Mouse (Mus musculus): ENCODE results near the gene Osbpl9. TPM values are rescaled to one million over a fixed set of nuclear protein-coding genes. Genes with fewer than 3 reads are reported as not detected.

Gene Osbpl9
- total RNA-seq, 2 experiments from 2014 or later = 97.8 to 104 TPM

DNA sequence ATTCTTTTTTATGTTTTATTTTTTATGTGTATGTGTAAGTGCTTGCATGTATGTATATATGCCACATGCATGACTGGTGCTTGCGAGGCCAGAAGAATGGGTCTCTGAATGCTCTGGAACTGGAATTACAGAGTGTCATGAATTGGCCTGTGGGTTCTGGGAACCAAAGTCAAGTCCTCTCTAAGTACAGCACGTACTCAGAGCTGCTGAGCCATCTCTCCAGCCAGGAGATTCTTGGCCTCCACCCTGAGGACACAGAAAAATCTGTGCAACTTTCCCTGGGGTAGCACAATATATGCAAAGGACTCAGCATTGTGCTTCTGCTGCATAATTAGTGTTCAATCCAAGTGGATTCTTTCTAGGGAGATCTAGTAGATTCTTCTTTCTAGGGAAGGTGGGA lies 8.2 kb upstream of the Osbpl9 start:
- DNase-seq = peak; percentile 48 to 52
- intact Hi-C loops (cut with DNase I) = no loop called here

DNA sequence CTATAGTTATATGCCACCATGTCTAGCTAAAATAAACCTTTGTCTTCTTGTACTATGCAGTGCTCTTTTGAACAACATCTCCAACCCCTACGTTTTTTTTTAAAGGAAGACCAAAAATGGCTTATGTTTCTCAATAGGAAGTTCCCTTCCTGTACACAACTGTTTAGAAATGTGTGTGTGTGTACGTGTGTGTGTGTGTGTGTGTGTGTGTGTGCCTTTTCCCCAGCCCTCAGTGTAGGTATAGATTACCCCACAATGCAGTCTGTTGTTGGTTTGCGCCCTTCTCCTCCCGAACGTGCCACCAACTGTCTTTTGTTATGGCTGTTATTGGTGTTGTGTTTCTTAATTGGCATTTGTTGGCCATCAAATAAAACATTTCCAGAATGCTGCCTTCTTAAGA lies 5.5 kb upstream of the Osbpl9 start:
- intact Hi-C loops (cut with DNase I) = no loop called here
- DNase-seq = no peak

DNA sequence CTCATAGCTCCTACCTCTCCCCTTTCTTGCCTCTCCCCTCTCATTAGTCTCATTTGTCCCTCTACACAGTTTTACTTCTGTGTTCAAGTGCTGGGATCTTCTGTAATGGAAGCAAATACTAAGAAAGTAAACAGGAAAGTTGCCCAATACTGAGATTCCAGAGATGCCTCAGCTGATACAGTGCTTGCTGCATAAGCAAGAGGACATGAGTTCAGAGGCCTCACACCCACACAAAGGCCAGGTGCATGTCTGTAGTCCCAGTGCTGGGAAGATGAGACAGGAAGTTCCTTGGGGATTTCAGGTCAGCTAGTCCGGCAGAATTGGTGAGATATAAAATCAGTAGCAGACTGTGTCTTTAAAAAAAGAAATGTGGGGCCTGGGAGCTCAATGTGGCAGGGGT lies 2.3 kb upstream of the Osbpl9 start:
- no peak for DNase-seq
- intact Hi-C loops (cut with DNase I) = loop anchor here (5.0 kb wide), 2 partner anchors 78 to 87 kb away; partner anchors contain the start of gene Eps15

DNA sequence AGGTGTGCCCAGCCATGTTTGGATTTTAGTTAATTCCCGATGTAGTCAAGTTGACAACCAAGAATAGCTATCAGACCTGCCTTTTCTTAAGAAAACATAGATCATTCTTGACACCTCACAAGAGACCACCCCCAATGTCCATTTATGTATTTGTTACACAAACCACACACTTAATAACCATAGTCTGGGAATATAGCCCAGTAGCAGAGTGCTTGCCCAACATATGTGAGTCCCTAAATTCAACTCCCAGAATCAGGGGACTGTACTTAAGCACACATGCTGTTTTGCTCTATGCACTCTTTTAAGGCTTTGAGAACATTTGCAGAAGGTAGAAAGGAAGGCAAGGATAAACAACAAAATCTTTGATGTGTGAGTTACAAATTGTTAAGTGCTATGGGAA lies 1.9 kb upstream of the Osbpl9 start:
- DNase-seq = no peak
- intact Hi-C loops (cut with DNase I) = loop anchor here (5.0 kb wide), 2 partner anchors 78 to 87 kb away; partner anchors contain the start of gene Eps15

DNA sequence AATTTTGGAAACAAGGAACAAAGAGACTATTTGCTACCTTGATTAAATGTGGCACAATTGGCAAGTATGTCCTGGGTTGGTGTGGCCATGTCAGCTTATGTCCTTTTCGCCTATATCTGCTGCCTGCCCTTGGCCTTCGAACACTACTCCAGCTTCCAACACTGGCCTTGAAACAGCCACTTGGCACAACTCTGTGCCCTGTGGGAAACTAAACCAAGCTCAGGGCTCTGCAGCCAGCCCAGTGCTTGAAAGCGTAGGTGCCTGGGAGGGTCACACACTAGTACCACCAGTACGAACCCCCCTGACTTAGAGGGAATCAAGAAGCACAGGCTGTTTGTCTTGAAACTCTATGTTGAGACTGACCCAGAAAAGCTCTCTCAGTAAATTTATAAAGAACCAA lies 3.0 kb downstream of the Osbpl9 start:
- no peak for DNase-seq
- intact Hi-C loops (cut with DNase I) = no loop called here

DNA sequence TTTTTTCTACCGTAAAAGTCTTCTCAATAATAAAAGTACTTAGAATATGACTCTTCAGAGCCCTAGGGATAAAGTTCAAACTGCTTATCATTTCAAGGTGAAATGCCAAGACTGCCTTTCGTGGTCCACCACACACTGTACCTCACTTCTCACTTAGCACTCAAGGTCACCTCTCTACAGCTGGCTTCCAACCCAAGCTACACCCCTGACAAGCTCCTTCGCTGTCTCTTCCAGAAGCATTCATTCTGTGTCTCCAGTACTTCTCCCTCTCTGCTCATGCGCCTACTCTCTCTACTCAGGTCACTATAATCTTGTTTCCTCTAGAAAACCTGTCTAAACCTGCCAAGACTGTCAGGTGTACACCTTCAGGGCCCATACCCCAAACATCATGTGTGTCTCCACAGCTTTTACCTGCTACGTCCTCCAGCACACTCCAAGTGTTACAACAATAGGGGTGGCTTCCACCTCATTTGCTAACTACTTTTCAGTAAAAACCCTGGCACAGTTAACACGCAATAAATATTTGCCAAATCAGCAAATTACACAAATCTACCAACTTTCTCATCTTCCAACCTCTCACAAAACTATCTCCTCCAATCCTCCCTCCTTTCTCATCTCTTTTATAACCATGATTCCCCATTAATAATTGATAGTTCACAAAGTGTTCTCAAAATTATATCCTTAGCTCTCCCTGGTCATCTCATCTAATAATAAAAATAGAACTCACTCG lies 6.0 kb downstream of the Osbpl9 start:
- DNase-seq = no peak
- intact Hi-C loops (cut with DNase I) = no loop called here

DNA sequence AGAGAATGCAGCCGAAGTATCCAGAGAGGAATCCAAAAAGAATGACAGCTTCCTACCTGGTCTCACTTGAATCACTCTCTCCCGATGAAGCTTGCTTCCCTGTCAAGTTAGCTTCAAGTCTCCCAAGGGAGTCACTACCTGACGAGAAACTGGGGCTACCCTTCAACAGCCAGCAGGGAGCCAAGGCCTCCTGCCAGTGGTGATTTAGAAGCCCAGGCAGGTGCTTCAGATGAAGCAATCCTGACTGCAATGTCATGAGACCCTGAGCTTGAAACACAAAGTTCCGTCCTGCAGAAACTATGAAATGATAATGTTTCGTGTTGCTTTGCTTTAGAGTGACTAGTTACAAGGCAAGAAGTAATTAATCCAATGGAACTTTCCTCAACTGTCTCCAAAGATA lies 8.2 kb downstream of the Osbpl9 start:
- intact Hi-C loops (cut with DNase I) = no loop called here
- no peak for DNase-seq

DNA sequence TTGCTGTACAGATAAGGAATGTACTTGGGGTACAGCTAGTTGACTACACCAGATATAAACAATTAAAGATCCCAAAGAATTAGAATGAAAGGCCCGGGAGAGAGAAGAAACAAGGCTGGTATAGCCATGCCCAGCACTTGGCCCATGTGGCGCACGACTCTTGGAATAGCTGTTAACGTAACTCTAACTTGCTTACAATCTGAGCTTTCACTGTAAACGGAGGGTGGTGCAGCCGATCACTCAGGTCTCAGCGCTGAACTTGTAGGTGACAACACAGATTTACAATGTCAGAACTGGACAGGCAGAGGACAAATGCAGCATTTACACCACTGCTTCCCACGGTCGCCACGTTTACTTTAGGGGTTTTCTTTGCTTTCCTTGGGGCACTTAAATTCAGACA lies 10.5 kb downstream of the Osbpl9 start:
- no peak for DNase-seq
- intact Hi-C loops (cut with DNase I) = no loop called here

DNA sequence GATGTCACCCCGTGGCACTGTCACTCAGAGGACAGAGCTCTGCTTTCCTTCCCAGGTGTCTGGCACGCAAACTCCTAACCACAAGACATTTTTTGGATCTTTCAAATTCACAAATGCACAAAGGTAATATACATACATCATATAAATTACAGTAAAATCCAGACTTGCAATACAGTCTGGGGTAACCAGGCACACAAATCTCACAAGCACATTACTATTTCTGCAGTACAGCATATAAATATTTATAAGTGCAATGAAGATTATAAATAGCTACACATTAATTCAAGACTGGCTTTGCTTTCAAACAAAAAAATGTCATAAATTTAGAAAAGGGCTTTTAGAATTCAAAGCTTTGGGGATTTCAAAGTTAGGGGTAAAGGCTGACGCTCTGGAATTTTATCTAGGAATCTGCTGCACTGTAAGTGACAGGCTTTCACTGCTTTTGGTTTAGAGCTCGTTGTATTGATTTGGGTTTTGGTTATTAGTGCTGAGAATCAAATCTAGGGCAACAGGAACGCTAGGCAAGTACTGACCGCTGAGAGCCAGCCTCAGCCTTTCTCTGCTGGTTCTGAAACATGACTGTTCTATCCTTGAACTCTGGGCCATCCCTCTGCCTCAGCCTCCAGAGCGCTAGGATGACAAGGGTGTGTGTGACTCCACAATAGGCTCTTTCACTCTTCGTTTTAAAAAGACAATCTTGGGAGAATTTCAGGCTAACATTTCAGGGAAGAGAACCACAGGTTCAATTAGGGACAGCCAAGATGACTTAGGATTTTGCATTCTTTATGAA lies 16.3 kb downstream of the Osbpl9 start:
- intact Hi-C loops (cut with DNase I) = no loop called here

DNA sequence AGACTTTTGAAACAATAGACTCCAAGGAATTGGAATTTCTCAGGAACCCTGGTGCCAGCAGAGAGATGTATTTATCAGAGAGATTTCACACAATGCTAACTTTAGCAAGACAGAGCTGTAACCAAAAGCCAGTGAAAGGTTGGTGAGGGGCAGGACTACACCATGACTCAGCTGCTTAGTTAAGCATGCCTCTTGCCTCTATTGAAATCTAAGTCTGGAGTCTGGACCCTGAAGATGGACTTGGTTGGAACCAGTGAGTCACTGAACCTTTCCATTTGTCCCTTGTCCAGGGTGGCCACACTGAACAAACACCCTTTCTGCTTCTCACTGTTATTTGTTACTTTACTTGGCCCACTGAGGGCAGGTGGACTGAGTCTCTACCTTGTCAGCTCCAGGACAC lies 26.4 kb downstream of the Osbpl9 start:
- no peak for DNase-seq
- intact Hi-C loops (cut with DNase I) = no loop called here

More for the DNA sequence above, 16.3 kb downstream of the Osbpl9 start:
- DNase-seq = no peak

DNA sequence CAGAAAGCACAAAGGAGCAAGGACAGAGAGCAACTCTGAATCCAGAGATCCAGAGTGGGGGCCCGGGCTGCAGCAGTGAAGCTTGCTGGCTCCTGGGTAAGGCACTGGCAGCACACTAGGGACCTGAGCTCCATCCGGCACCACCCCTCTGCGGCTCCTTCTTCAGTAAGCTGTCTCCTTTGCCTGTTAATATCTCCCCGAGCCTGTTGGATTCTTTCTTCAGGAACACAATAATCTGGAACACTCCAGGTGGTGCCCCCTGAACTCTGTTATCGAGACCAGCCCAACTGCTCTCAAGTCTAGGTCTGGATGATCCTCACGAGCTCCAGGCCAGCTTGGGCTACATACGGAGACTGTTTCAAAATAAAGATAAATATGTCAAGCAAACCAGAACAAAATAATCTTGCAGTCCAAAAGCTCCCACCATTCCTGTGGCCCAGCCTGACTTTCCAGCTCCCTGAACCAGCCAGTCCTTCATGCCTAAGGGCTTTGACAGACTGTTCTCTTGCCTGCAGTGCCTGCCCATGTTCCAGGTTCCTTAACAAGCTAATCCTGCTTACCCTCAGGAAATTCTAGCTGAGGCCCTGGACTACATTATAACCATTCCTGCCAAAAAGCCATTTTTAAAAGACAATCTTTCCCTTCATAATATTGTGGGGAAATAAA lies 28.2 kb downstream of the Osbpl9 start:
- intact Hi-C loops (cut with DNase I) = no loop called here
- DNase-seq = peak; percentile 41 to 52

DNA sequence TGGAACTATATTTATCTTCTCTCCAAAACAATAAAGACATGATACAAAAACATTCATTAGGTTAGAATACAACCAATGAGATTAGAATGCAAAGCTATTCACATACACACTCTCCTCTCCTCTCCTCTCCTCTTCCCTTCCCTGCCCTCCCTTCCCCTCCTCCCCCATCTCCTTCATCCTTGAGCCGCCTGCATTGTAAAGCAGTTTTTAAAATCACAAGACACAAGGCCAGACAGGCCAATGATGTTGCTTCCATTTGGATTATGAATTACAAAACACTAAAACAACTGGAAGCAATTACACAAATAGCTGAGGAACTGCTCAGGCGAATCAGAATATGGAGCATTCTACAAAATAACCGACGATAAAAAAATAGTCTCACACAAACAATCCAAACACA lies 28.7 kb downstream of the Osbpl9 start:
- no peak for DNase-seq
- intact Hi-C loops (cut with DNase I) = no loop called here

DNA sequence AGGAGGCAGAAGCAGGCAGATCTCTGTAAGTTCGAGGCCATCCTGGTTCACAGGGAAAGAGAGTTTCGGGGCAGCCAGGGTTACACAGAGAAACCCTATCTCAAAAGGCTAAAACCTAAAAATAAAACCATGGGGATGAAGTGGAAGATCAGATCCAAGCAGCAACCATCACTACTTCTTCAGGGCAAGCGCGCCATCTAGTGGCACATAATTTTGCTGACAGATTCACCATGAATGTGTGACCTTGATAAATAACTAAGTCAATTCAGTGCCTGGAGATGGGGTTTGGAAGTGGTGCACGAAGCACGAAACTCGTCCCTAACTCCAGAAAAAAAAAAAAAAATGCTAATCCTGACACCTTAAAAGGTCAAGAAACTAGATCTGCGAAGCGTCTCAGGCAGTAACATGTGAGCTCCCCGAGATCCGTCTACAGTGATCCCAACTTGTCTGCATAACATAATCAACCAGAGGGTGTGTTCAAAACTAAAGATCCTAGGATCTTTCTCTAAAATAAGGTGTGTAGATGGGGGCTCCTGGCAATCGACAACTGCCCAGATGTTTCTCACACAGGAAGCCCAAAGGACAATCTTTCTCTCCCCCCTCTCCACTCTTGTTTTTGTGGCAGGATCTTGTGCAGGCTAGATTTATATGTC lies 36.4 kb downstream of the Osbpl9 start:
- intact Hi-C loops (cut with DNase I) = loop anchor here (2.0 to 5.0 kb wide), 2 partner anchors 98 to 295 kb away; no protein-coding TSS in a partner anchor
- peak; percentile 86 to 92 for DNase-seq

DNA sequence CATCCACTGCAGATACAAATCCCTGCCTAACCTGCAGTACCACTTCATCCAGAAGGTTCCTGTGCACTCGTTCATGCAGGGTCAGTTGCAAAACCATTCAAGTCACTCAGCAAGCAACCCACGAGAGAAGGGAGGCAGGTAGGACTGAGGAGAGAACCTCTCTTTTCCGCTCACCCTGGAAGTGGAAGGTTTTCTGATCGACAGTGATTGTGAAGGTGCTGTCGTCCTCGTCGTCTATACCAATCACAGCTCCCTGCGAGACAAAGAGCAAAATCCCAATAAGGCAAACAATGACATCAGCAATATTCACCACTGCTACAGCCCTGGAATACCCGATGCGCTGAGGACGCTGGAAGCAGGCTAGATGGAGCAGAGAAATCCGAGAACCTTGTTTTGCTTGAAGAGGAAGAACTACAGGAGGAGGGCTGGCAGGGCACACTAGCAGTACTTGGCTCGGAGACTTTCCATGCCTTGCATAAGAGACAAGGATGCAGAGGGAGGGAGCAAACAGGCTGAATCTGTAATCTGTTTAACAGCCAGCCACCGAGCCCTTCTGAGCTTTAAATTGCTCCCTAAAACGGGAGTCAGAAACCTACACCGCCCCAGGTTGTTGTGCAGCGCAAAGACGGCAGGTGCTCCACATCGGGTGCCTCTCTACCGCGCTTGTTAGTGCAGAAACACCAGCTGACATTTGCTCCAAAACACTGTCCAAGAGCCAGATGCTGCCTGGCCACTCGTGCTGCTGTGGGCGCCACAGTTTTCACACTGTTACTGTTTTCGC lies 45.4 kb downstream of the Osbpl9 start:
- intact Hi-C loops (cut with DNase I) = no loop called here
- peak; percentile 40 to 57 for DNase-seq

DNA sequence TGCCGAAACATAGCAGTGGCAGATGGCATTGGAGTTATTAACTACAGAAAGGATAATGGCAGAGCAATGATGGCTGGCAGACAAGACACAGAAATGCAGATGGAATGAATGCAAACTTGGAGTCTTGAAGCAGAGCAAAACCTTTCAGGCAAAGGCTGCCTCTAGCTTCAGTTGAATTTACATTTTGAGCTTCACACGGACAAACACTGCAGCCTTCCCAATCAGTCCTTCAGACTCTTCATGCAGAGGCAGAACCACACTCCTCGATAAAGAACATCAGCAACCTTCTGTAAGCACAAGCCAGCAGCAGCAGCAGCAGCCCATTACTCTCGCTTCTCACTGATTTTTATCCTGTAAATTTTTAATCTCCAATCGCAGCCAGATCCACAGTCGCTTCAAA lies 46.0 kb downstream of the Osbpl9 start:
- intact Hi-C loops (cut with DNase I) = no loop called here
- DNase-seq = no peak

DNA sequence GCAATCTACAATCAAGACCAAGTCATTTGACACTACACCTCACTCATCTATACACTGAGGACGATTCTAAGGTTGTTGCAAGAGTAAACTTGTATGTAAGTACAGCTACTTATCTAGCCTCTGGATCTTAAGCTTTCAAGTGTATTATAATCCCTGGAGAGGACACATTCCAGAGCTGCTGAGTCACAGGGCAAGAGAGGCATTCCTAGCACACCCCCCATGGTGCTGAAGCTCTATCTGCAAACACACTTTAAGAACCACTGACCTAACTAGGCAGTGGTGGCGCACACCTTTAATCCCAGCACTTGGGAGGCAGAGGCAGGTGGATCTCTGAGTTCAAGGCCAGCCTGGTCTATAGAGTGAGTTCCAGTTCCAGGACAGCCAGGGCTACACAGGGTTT lies 51.9 kb downstream of the Osbpl9 start:
- intact Hi-C loops (cut with DNase I) = no loop called here
- no peak for DNase-seq

DNA sequence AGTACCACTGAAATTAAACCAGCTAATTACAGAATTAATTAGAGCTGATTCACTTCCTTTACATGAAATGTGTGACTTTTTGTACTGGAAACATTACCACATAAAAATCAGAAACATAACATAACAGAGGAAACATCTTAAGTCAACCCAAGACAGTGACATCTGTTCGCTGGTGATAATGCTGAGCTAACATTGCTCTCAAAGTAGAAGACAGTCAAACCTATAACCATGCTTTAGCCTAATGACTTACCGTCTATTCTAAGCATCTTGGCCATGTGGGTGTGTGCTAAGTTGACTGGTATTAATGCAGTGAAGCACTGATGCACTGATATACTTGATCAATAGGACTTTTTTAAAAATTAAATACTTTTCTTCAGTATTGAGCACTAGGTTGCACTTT lies 52.7 kb downstream of the Osbpl9 start:
- DNase-seq = no peak
- intact Hi-C loops (cut with DNase I) = no loop called here

DNA sequence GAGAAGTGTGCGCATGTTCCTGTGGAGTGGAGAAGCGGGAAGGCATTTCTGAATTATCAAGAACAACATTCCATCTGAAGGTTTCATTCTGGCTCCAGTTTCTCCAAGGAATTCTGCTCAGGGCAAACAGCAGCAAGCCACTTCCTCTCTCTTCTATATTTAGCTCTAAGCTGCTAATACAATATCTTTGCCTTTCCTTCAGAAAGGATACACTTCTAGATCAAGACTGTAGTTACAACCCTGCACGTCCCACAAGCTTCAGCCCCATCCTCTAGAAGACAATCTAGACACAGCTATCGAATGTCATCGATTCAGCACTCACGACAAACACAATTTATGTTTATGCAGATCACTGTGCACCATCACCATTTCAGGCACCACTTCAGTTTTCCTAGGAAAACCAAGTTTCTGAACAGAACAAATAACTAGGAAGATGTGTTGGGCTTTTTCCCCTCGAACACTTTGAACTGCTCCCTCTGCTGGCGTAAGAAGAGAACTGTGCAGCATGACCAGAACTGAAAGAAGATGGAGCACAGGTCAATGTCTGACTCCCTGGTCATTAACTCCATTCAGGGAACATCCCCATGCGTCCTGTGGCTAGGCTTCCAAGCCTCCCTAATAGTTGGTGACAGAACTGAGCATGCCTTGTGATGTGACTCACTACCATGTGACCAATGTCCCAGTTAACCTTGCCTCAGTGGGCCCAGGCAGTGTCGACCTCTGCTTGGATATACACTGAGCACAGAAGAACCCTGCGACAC lies 54.6 kb downstream of the Osbpl9 start:
- DNase-seq = peak; percentile 63
- intact Hi-C loops (cut with DNase I) = loop anchor here (2.0 kb wide), 1 partner anchor 31 kb away; no protein-coding TSS in a partner anchor

DNA sequence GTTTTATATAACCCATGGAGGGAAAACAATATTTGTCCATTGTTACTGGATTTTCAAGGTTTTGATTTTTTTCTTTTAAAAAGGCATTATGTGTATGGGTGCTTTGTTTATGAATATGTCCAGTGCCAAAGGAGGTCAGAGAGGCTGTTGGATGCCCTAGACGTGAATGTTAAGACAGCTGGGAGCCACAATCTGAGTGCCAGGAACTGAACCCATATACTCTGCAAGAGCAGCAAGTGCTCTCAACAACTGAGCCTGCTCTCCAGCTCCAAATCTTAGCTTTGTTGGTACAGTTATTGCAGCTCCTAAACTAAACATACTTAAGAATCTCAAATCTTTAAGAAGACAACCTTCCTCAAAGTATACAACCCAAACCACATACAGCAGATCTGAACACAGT lies 59.0 kb downstream of the Osbpl9 start:
- DNase-seq = no peak
- intact Hi-C loops (cut with DNase I) = no loop called here
